Mouse (Mus musculus): ENCODE data around the gene Rhot2.
A peak's percentile ranks its signal among the peaks of the same experiment; 100 is the strongest.

DNA sequence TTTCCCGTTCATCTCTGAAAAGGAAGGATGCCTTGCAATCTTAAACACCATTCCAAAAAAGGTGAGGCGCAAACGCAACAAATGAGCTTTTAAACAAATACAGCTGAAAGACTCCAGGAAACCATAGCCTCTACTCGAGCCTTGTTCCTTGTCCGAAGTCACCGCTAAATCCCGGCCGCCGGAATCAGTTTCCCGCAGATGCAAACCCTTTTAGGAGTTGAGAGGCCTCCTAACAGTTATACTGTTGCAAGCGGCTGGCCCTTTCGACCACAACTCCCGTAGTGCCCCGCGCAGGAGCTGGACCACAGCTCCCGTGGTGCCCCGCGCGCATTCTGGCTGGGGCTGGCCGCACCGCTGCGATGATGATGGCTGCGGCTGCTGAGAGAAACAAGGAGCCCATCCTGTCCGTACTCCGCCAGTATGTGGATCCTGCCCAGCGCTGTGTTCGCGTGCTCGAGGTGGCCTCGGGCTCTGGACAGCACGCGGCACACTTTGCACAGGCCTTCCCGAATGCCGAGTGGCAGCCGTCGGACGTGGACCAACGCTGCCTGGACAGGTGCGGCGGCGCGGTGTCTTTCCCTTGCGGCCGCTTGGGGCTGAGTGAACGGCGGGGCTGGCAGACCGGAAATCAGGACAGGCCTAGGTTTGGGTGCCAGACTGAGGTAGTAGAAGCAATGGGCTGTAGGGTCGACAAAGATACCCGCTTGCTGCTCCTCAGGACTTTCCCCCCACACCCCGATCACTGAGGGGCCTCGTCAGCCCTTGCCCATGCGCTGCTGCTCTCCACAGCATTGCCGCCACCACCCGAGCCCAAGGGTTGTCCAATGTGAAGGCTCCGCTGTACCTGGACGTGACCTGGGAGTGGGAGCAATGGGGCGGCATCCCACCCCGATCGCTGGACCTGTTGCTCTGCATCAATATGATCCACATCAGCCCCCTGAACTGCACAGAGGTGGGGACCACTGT lies 30.8 kb upstream of the Rhot2 start:
- TF ChIP-seq CHD2 (IDR thresholded peaks at IDR 0.05; ENCODE audit: low read length): no peak; the same call in 1 of the 2 replicates
- peak; percentile 88 for TF ChIP-seq POLR2A (IDR thresholded peaks at IDR 0.05; ENCODE audit: low read depth, low read length)
- TF ChIP-seq CTCF (conservative IDR thresholded peaks at IDR 0.05 in 1 of 2, IDR thresholded peaks at IDR 0.05 in 1 of 2; ENCODE audit: low read depth in 2 of 2, low read length in 2 of 2): peak in 1 of 2 experiments; percentile 20; a peak in 1 of 4 replicates
- 0 out of 2 replicates have a peak, but pooled peaks have one; percentile 70 for TF ChIP-seq POLR2AphosphoS2 (IDR thresholded peaks at IDR 0.05; ENCODE audit: low read depth, low read length)
- peak; percentile 88 for TF ChIP-seq HCFC1 (IDR thresholded peaks at IDR 0.05; ENCODE audit: low read depth, low read length)
- no peak for TF ChIP-seq IRF4 (IDR thresholded peaks at IDR 0.05; ENCODE audit: low read depth, low read length)
- peak; percentile 44 for TF ChIP-seq NRF1 (IDR thresholded peaks at IDR 0.05; ENCODE audit: low read depth, low read length)
- no peak for TF ChIP-seq MAFK (IDR thresholded peaks at IDR 0.05; ENCODE audit: insufficient replicate concordance, low read length)
- TF ChIP-seq MAX (IDR thresholded peaks at IDR 0.05; ENCODE audit: low read length): peak; percentile 69; the same call in 1 of the 2 replicates
- TF ChIP-seq UBTF (IDR thresholded peaks at IDR 0.05; ENCODE audit: low read depth, low read length): peak; percentile 87; the same call in 1 of the 2 replicates
- TF ChIP-seq MYC (IDR thresholded peaks at IDR 0.05; ENCODE audit: low read depth, low read length): no peak
- no peak for TF ChIP-seq ETS1 (conservative IDR thresholded peaks at IDR 0.05; ENCODE audit: low read depth, low read length)
- 0 out of 2 replicates have a peak, but pooled peaks have one; percentile 24 for TF ChIP-seq BHLHE40 (IDR thresholded peaks at IDR 0.05; ENCODE audit: low read depth, low read length)
